Mouse (Mus musculus) erythroblast, adult 5-6 weeks (primary cell): ENCODE data around the gene Glyctk. TPM values are rescaled to one million over a fixed set of nuclear protein-coding genes. Genes with fewer than 3 reads are reported as not detected.

Experiments used
- ATAC-seq: replicated peaks from 2 replicates; pipeline ENCODE4 v1.8.0; 2016; ENCODE audit warnings: moderate number of reproducible peaks, mild to moderate bottlenecking, moderate TSS enrichment, inconsistent platforms; ENCODE audit not compliant: poor library complexity, low FRiP score, severe bottlenecking
- total RNA-seq, 2 experiments: library from RNA; stranded (forward) in 1 of 2; stranded (reverse) in 1 of 2; fragments of 150-400 nt in 1 of 2; fragments of 200-764, 138-1000 nt in 1 of 2; gene quantifications; 2 replicates each; pipeline versions ENCODE4 v1.2.3 to v1.2.4; 2015 to 2017; ENCODE audit warnings: low replicate concordance in 2 of 2

The Glyctk gene
- 0.84 TPM in 1 of 2 replicates, not detected in the other for total RNA-seq (2015; ENCODE audit: low replicate concordance)
- 0.60 TPM in 1 of 2 replicates, not detected in the other for total RNA-seq (2017; ENCODE audit: low replicate concordance)

- ATAC-seq = no peak
Observed at GRCm38 (mm10) chr9:106158037-106158491, at the start of gene Glyctk. Gene Glyctk (minus strand): TSS chr9:106158138.

- ATAC-seq = no peak
Observed at GRCm38 (mm10) chr9:106206515-106206914, 48.6 kb upstream of the Glyctk start.

DNA sequence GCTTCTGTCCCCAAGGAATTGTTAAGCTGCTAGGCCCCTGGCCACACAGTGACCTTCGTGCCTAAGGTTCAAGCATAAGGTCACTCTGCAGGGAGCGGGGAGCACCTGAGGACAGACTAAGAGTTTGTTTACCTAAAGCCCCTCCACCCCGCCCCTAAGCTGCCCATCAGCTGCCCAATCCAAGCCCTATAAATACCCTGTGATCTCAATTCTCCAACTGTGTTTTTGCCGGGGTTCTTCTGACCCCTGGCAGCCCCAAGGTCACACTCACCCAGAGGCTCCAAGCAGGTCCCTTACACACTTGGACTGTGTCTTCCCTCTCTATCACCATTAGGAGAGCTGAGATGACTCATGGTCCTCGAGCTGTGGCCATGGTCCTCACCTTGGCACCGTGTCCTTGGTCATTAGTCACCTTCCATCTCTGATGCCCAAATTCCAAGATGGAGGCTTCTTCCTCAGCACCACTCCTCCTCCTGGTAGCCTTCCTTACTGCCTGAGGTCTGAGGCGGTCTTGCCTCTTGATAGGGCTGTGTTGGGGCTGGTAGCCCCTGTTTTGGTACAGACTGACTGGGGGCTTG lies 47.9 kb upstream of the Glyctk start:
- no peak for ATAC-seq

DNA sequence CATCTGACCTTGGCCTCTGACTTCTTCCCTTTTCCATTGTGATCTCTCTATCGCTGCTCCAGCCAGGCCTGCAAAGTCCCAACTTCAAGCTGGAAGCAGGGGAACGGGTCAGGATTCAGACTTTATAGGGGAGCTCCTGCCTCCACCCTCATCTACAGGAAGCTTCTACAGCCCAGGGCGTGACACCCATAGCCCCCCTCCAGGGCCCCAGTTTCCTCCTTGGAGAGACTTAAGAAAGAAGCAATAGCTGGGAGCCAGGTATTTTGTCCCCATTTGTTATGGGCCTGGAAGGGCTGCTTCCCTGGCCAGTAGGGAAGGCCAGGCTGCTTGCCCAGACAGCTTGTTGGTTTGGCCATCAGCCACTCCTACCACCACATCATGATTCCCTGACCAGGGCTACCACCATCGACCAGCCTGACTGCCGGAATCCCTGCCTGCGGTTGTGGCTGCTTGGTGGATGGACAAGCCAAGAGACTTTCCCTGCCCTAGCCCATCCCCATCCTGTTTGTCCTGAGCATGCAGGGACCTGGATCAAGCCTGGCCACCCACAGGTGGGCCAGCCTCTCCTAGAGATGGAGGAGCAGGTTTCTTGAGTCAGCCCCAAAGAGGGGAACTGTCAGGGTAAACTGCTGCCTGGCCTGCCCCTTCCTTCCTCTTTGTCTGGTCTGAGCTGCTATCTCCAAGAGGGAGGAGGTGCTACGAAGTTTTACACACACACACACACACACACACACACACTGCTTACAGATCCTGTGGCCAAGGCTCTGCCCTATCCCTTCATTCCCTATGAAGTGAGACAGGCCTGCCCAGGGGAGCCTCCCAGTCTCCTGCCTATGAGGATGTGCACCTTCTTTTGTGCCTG lies 46.3 kb upstream of the Glyctk start:
- ATAC-seq = no peak

- ATAC-seq = peak; percentile 72
Observed at GRCm38 (mm10) chr9:106202819-106203636, 45.1 kb upstream of the Glyctk start, which contains the start of gene Twf2. Gene Twf2 (plus strand): TSS chr9:106203108.

DNA sequence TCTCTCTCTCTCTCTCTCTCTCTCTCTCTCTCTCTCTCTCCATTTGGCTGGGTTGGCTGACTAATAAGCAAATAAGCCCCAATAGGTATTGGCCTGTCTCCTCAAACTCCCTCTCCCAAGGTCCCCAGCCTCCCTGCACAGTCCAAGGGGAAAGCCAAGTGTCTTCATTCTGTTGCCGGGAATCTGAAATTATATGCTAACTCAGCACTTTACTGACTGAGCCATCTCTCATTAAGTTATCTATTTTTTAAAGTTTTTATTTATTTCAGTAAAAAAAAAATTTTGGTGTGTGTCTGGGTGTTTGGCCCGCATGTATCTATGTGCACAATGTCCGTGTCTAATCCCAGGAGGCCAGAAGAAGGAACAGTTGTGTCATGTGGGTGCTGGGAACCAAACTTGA lies 44.0 kb upstream of the Glyctk start:
- no peak for ATAC-seq

GRCm38 (mm10) chr9:106199535-106200272 lies 41.8 kb upstream of the Glyctk start, which contains the start of gene Ppm1m:
Gene Ppm1m (minus strand): TSS chr9:106199746.
- ATAC-seq = no peak

DNA sequence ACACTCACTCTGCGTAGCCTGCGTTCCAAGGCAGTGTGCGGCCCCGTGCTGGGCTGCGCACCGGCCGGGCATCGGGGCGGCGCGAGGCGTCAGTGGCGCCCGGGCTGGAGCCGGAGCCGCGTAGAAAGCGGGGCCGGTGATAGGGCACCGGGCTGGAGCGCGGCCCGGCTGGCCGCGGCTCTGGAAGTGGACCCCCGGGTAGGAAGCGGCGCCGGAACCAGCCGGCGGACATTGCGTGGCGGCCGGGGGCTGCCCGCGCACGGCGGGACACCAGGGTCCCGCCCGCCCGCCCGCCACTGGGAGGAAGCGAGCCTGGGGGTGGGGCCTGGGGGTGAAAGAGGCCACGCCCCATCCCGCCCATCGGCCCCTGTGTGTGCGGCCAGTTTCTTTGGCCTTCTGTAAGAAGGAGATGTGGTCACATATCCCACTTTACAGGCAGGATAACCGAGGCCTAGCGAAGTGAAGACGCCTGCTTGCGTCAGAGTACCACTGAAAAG lies 41.1 kb upstream of the Glyctk start:
- ATAC-seq = peak; percentile 41

DNA sequence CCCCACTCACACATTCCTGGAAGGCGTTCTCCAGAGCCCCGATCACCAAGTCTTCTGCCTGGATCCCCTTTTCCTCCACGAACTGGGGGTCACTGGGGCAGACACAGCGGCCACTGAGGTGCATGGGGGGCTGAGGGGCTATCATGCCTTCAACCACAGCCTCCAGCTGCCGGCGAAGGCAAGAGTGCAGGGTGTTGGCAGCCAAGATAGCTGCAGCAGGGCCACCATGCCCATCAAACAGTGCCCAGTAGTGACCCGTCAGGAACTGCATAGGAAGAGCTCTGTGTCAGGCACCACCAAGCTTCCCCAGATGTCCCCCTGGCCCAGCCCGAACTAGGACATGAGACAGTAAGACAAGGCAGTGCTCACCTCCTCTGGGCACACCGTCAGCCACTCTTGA lies 39.8 kb upstream of the Glyctk start:
- no peak for ATAC-seq

- ATAC-seq = no peak
Observed at GRCm38 (mm10) chr9:106197081-106197713, 39.3 kb upstream of the Glyctk start.

- ATAC-seq = no peak
Observed at GRCm38 (mm10) chr9:106195693-106196092, 37.8 kb upstream of the Glyctk start.

GRCm38 (mm10) chr9:106193930-106194807 lies 36.2 kb upstream of the Glyctk start:
- no peak for ATAC-seq

DNA sequence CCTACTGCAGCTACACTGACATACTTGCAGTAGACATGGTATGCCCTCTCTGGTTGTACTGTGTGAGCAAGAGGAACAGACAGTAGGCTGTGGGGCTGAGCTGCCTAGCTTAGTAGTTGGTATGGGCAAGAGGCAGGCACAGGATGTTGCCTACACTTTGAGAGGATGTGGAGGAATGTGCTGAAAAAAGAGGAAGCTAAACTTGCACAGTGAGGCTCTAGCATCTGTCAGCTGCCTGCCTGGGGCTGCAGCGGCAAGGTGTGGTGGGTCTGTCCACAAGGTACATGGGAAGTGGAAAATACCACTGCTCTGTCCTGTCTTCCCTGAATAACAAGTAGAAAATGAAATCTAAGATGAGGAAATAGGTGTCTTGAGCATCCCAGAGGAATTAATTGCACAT lies 35.1 kb upstream of the Glyctk start:
- no peak for ATAC-seq

- no peak for ATAC-seq
Observed at GRCm38 (mm10) chr9:106192024-106192423, 34.1 kb upstream of the Glyctk start.

DNA sequence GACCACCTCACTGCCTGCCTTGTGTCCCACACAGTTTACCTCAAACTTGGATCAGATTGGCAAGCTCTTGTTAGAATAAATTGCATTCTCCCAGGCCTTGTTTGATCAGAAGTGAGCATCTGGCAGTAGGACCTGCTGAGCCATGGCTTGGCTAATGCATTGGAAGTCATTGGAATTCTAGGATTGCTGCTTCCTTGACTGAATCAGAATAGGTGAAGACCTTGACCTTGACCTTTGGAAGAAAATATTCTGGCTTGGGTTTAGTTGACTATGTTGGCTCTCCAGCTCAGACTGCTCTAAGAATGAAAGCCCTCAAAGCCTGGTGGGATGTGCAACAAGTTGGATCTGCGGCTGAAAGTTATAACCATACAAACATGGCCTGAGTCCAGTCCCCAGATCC lies 33.4 kb upstream of the Glyctk start:
- no peak for ATAC-seq

DNA sequence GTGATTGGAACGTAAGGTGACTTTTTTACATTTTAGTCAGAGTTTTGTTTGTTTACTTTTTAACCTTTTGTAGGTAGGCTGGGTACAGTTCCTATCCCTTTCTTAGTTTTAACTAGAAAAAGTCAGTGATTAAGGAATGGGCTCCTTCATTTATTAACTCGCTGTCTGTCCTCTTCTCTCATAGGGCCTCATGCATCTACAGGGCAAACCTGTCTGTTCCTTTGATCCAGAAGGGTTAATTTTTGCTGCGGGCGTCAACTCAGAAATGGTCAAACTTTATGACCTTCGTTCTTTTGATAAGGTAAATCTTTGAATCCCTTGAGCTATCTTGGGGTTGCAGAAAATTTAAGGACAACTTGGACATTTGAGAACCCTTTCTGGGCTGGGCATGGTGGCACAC lies 26.1 kb upstream of the Glyctk start:
- no peak for ATAC-seq

DNA sequence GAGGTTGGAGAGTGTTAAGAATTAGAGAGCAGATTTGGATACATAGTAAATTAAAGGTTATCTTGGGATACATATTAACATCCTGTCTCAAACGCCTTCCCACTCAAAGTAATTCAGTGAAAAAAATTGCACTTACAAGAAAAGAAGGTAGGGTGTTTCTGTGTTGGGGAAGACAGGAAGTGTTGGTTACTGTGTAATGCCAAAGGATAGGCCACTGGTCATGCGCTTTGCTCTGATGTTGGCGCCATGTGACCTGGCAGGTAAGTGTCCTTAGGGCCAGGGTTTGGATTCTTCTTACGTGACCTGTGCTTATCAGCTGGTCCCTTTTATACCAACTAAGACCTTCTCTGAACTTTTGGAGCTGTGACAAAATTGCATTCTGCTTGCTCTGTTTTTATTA lies 24.2 kb upstream of the Glyctk start:
- no peak for ATAC-seq

- no peak for ATAC-seq
Observed at GRCm38 (mm10) chr9:106179964-106180363, 22.0 kb upstream of the Glyctk start.
